Mouse (Mus musculus): ENCODE measurements at regions not wholly inside any gene's neighbourhood (a gene's known extent, or its start where the extent isn't known, plus 50 kb on each side); places are given as distances from the start of the nearest gene placed in this dataset.
A peak's percentile ranks its signal among the peaks of the same experiment; 100 is the strongest.

GRCm38 (mm10) chrX:12354875-12355274 is 194.7 kb upstream of the Bcor start:
- intact Hi-C loops (cut with DNase I; ENCODE audit: low total_unique reads): no loop called here
- no peak for DNase-seq

- no peak for DNase-seq
- intact Hi-C loops (cut with DNase I; ENCODE audit: low total_unique reads): no loop called here
Measured at GRCm38 (mm10) chrX:12358026-12358425, 197.9 kb upstream of the Bcor start.

GRCm38 (mm10) chrX:12365582-12366323 is 205.6 kb upstream of the Bcor start:
- DNase-seq: peak; percentile 49
- intact Hi-C loops (cut with DNase I; ENCODE audit: low total_unique reads): no loop called here

- intact Hi-C loops (cut with DNase I; ENCODE audit: low total_unique reads): no loop called here
- DNase-seq: peak; percentile 10
Measured at GRCm38 (mm10) chrX:12366801-12367200, 206.6 kb upstream of the Bcor start.

DNA sequence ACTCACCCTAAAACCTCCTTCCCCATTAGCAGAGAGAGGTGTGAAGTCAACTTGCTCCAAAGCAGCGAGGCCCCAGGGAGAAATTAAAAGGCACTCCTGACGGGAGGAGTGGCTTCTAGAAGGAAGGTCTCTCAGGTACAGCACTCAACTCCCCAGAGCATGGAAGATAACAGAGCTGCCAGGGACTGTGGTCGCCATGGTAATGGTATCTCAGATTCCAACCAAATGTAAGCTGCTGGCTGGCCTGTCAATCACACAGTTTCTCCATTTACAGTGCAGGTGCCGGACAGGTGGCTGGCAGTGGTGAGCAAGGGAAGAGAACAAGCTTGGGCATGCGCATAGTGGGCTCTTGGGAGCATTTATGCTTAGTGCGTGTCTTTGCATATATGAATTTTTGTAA is 213.5 kb upstream of the Bcor start:
- intact Hi-C loops (cut with DNase I; ENCODE audit: low total_unique reads): no loop called here
- DNase-seq: no peak

DNA sequence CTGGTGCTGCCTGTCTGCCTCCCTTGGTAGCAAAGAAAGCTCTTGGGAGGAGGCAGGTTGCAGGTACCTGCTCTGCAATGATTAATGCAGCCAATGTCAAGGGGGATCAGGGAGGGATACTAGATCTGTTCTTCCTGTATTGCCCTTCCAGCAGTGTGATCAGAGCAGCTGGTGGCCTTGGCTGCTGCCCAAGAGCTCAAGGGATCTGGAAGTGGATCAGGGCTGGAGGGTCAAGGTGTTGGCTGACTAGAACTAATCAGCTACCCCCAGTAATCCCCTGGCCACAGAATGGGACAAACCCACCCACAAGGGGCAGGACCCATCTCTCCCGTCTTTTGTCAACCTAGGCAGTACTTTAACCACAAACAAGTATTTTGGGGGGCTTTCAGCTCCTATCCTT is 211.8 kb upstream of the Atp6ap2 start:
- intact Hi-C loops (cut with DNase I; ENCODE audit: low total_unique reads): no loop called here
- peak; percentile 16 for DNase-seq

GRCm38 (mm10) chrX:12376238-12376980 is 211.2 kb upstream of the Atp6ap2 start:
- intact Hi-C loops (cut with DNase I; ENCODE audit: low total_unique reads): no loop called here

GRCm38 (mm10) chrX:12377441-12377840 is 210.2 kb upstream of the Atp6ap2 start:
- intact Hi-C loops (cut with DNase I; ENCODE audit: low total_unique reads): no loop called here
- no peak for DNase-seq

More at GRCm38 (mm10) chrX:12376238-12376980, 211.2 kb upstream of the Atp6ap2 start:
- DNase-seq: no peak

GRCm38 (mm10) chrX:12392145-12392825 is 195.3 kb upstream of the Atp6ap2 start:
- DNase-seq: no peak
- intact Hi-C loops (cut with DNase I; ENCODE audit: low total_unique reads): no loop called here

DNA sequence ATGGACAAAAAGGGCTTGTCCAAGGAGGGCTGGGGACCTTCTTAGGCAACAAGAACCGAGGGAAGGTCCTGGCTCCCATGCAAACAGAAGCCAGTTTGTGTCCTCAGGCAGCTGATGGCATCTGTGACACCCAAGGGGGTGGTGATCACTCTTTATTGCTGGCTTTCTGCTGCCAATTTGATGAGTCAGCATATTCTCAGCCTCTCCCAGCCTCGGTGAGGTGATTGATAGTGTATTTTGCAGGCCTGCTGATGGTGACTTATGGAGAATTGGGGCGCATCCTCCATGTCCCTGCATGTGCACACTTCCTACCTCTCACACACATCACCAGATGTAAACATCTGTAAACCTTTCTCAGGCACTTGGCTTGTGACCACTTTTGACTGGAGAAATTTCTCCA is 178.3 kb upstream of the Atp6ap2 start:
- intact Hi-C loops (cut with DNase I; ENCODE audit: low total_unique reads): no loop called here
- DNase-seq: no peak

- no peak for DNase-seq
- intact Hi-C loops (cut with DNase I; ENCODE audit: low total_unique reads): no loop called here
Measured at GRCm38 (mm10) chrX:12425566-12425965, 162.0 kb upstream of the Atp6ap2 start.

- intact Hi-C loops (cut with DNase I; ENCODE audit: low total_unique reads): no loop called here
- no peak for DNase-seq
Measured at GRCm38 (mm10) chrX:12426664-12427063, 160.9 kb upstream of the Atp6ap2 start.

- no peak for DNase-seq
- intact Hi-C loops (cut with DNase I; ENCODE audit: low total_unique reads): no loop called here
Measured at GRCm38 (mm10) chrX:12432289-12432688, 155.3 kb upstream of the Atp6ap2 start.

DNA sequence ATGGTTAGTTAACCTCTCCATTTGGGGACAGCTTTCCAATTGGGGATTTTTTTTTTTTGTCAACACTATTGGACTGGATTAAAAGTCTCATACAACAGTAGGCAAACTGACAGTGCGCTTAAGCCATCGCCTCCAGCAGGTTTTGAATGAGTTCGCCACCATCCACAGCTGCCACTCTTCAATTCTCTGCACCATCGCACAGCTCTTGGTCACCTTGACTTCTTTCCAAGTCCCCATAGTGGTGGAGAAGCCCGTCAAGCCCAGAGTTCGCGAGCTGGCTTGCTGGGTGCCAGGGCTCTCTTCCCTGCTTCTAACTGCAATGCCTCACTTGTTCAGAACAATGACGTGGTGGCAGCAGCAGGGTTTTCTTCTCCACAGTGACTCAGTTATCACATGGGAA is 151.9 kb upstream of the Atp6ap2 start:
- intact Hi-C loops (cut with DNase I; ENCODE audit: low total_unique reads): no loop called here
- no peak for DNase-seq

DNA sequence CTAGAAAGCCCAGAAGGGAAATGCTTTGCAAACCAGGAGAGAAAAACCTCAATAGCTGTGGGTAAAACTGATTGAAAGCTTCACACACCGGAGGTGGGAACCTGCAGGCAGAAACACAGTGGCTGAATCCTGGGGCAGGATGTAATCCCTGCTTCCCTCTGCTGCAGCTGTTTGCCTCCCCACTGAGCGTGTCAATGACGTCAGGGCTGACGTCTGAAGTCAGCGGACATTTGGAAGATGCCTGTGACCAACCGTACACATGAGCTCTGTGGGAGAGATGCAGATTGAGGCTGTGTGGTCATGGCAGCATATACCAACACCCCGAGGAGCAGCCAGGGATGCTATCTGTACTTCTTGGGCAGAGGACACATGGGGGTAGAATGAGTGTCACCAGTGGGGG is 151.5 kb upstream of the Atp6ap2 start:
- intact Hi-C loops (cut with DNase I; ENCODE audit: low total_unique reads): no loop called here
- DNase-seq: no peak

DNA sequence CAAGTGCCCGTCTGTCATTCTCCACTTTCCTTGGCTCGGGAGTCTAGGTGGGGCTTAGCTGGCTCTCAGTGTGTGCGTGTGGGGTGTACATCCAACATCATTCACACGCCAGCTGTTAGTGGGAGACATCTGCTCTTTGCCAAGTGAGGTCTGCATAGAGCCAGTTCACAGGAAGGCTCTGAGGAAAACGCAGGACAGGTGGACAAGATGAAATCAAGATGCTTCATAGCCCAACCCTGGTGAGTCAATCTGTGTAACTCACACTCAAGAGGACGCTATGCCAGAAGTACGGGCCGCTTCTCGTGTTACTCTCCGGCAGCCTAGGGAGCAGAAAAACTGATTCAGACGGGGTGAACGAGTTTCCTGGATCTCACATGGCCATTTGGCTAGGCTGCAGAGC is 148.2 kb upstream of the Atp6ap2 start:
- intact Hi-C loops (cut with DNase I; ENCODE audit: low total_unique reads): no loop called here
- DNase-seq: peak; percentile 7

- intact Hi-C loops (cut with DNase I; ENCODE audit: low total_unique reads): no loop called here
- DNase-seq: no peak
Measured at GRCm38 (mm10) chrX:12443794-12444193, 143.8 kb upstream of the Atp6ap2 start.

- intact Hi-C loops (cut with DNase I; ENCODE audit: low total_unique reads): no loop called here
- no peak for DNase-seq
Measured at GRCm38 (mm10) chrX:12445093-12445492, 142.5 kb upstream of the Atp6ap2 start.

DNA sequence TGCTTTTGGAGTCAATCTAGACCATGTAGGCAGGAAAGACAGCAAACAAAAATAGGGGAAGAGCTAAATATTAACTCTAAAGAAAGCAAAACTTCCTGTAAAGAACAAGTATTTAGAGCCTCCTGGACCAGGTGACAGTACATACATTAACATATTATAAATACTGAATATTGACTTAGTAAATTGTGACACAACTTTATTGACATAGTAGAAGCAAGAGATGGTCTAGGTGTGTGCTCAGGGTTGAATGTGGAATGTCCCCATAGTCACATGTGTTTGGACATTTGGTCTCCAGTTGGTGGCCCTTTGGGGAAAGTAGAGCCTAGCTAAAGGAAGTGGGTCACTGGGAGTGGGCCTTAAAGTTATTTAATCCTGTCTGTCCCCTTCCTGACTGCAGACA is 139.6 kb upstream of the Atp6ap2 start:
- no peak for DNase-seq
- intact Hi-C loops (cut with DNase I; ENCODE audit: low total_unique reads): no loop called here

DNA sequence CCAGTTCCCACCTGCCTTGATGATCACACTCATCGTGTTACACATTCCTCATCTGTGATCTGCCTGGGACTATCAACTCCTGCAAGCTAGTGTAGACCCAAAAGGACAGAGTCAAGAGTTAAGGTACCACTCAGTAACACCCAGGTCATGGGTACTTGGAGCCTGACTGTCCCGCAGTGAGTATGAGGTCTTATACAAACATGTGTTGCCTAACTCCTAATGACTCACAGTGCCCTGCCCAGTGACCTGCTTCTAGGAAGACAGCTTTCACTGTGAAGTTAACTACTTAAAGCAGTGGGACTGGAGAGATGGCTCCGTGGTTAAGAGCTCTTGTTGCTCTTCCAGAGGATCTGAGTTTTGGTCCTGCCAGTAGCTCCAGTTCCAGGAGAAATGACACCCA is 137.9 kb upstream of the Atp6ap2 start:
- intact Hi-C loops (cut with DNase I; ENCODE audit: low total_unique reads): no loop called here

More for the DNA sequence above, 137.9 kb upstream of the Atp6ap2 start:
- no peak for DNase-seq

All from gastrocnemius, postnatal 14 days (tissue).